Mouse (Mus musculus) embryonic fibroblast, embryonic 13.5 days (primary cell): ENCODE data around the gene Set. TPM values are rescaled to one million over a fixed set of nuclear protein-coding genes. Genes with fewer than 3 reads are reported as not detected.

Experiments used
- H3K27ac ChIP-seq: 2 replicates; pipeline ENCODE4 v1.5.1; 2012; ENCODE audit warnings: low read length, control low read depth, inconsistent platforms; ENCODE audit not compliant: insufficient read depth
- H3K4me1 ChIP-seq: 2 replicates; pipeline ENCODE4 v1.6.1; 2011; ENCODE audit warnings: low read length; ENCODE audit not compliant: control insufficient read depth, insufficient read depth
- H3K4me3 ChIP-seq: 2 replicates; pipeline ENCODE4 v1.5.1; 2011; ENCODE audit warnings: mild to moderate bottlenecking, control low read depth, low read length; ENCODE audit not compliant: insufficient read depth
- CTCF ChIP-seq: IDR thresholded peaks from 2 replicates; pipeline ENCODE4 v1.5.1; 2011; ENCODE audit warnings: mild to moderate bottlenecking, control low read depth, low read length, moderate library complexity, borderline replicate concordance; ENCODE audit not compliant: insufficient read depth
- POLR2A ChIP-seq: IDR thresholded peaks from 2 replicates; pipeline ENCODE4 v1.6.1; 2011; ENCODE audit warnings: low read depth, mild to moderate bottlenecking, control low read depth, low read length, moderate library complexity
- polyA plus RNA-seq: library from polyadenylated mRNA; stranded (reverse); fragments of >200 nt; gene quantifications from 2 replicates; pipeline ENCODE4 v1.2.4, GENCODE M21; 2011; ENCODE audit warnings: low read depth; ENCODE audit not compliant: missing spikeins, insufficient read length

The Set gene
- polyA plus RNA-seq, 1 experiment = 582 TPM

DNA sequence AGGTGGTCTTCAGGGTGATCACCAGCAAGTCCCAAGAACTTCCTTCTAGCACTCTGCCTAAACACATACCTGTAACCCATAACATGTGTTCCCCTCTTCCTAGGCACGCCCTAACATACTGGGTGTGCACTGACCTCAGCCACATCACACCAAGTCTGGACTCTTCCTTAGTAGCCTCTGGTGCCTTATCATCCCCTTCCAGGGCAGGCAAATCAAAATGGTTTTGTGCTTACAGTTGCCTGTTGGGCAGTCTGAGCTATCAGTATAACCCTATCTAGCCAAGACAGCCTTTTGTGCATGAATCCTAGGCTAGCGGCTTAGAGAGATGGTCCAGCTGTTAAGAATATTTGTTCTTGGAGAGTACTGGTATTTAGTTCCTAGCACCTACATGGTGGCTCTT lies 54.3 kb downstream of the Set start:
- H3K27ac ChIP-seq = no peak overlapping the region
- no peaks in the 10 kb centered on the region for H3K4me1 ChIP-seq
- no peak overlapping the region for H3K4me3 ChIP-seq
- TF ChIP-seq CTCF (no peak), POLR2A (no peak)

DNA sequence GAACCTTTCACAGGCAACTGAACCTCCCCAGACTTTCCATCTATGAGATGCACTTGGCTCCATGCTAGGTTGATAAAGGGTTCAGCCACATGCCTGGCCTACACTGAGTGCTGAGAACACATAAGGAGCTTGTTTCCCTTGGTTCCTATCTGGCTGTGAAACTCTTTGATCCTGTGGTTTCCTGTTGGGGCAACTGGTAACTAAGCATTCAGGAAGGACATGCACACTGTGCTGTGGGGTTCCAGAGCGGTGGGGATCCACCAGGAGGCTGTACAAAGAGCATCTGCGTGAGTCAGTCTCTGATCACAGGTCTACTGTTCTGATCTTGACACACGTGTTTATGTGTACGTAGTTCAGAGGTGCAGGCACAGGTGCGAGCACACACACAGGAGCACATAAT lies 55.4 kb downstream of the Set start:
- TF ChIP-seq POLR2A (no peak), CTCF (no peak)

DNA sequence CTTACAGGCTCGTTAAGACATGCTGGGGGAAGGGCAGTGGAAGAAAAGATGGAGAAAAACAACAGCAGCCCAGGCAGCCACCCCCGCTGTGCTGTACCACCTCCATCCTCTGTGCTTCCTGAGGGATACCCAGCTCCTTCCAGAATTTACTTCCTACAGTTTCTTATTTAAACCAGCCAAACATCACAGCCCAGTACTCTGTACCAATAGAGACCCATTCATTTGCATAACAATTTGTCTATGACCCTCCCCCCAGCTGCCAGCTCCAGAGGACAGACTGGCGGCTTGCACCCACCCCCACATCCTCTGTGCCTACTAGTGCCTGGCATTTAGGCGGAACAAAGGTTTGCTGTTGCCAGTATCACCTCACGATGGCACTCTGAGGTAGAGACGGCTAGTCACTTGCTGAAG lies 62.5 kb downstream of the Set start:
- no peak overlapping the region for H3K27ac ChIP-seq
- H3K4me3 ChIP-seq = no peak overlapping the region
- no peaks in the 10 kb centered on the region for H3K4me1 ChIP-seq
- no peak for TF ChIP-seq POLR2A
- no peak for TF ChIP-seq CTCF

More for the DNA sequence above, 55.4 kb downstream of the Set start:
- Histone ChIP-seq H3K4me1 (no peaks in the 10 kb centered on the region), H3K27ac (no peak overlapping the region), H3K4me3 (no peak overlapping the region)

DNA sequence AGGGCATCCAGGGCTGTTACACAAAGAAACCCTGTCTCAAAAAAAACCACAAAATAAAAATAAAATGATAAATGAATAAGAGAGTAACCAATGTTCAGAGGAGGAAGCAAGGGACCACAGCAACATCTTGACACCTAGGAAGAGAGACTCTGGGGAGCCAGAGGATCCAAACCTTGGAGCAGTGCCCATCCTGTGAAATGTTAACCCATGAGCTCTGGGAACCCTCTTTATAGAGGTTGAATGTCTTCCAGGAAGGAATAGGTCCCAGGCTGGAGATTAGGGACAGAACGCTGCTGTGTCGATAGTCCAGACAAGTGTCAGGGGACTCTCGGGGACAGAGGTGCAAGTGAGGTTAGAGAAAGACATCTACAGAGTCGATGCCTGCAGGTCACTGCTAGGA lies 63.1 kb downstream of the Set start:
- no peak for TF ChIP-seq CTCF
- no peak for TF ChIP-seq POLR2A
- Histone ChIP-seq H3K4me1 (no peaks in the 10 kb centered on the region), H3K27ac (no peak overlapping the region), H3K4me3 (no peak overlapping the region)

Other genes starting within 250 kb of the Set start
- 42.0 and 44.5 TPM in 2 replicates for gene Urm1, start 237.3 kb upstream of the Set start, polyA plus RNA-seq
- 52.3 and 58.2 TPM in 2 replicates for gene Cercam, start 188.2 kb upstream of the Set start, polyA plus RNA-seq
- gene Odf2, start 168.2 kb upstream of the Set start, polyA plus RNA-seq = 69.8 and 83.2 TPM in 2 replicates
- 33.0 and 42.4 TPM in 2 replicates for gene Gle1, start 122.0 kb upstream of the Set start, polyA plus RNA-seq
- 222 and 243 TPM in 2 replicates for gene Sptan1, start 91.8 kb upstream of the Set start, polyA plus RNA-seq
- 9.2 and 10.8 TPM in 2 replicates for gene Wdr34, start 8.5 kb upstream of the Set start, polyA plus RNA-seq
- gene Pkn3, start 20.3 kb downstream of the Set start, polyA plus RNA-seq = 6.5 and 8.2 TPM in 2 replicates
- 26.8 and 30.5 TPM in 2 replicates for gene Zdhhc12, start 36.3 kb downstream of the Set start, polyA plus RNA-seq
- gene Zer1, start 67.2 kb downstream of the Set start, polyA plus RNA-seq = 15.2 and 21.4 TPM in 2 replicates
- 39.8 and 41.0 TPM in 2 replicates for gene Tbc1d13, start 76.4 kb downstream of the Set start, polyA plus RNA-seq
- 4.7 and 6.2 TPM in 2 replicates for gene Endog, start 114.1 kb downstream of the Set start, polyA plus RNA-seq
- gene Spout1, start 121.1 kb downstream of the Set start, polyA plus RNA-seq = 20.7 and 22.8 TPM in 2 replicates
- 4.7 and 5.2 TPM in 2 replicates for gene Kyat1, start 148.5 kb downstream of the Set start, polyA plus RNA-seq
- gene Lrrc8a, start 180.3 kb downstream of the Set start, polyA plus RNA-seq = 40.7 and 41.7 TPM in 2 replicates
- gene Gm28035, start 183.2 kb downstream of the Set start, polyA plus RNA-seq = 2.3 and 5.8 TPM in 2 replicates
- 81.8 and 101 TPM in 2 replicates for gene Phyhd1, start 208.8 kb downstream of the Set start, polyA plus RNA-seq
- gene Gm28038, start 223.7 kb downstream of the Set start, polyA plus RNA-seq = 37.7 and 57.8 TPM in 2 replicates
- 20.0 and 20.7 TPM in 2 replicates for gene Dolk, start 229.0 kb downstream of the Set start, polyA plus RNA-seq
- 49.0 and 53.0 TPM in 2 replicates for gene Nup188, start 229.0 kb downstream of the Set start, polyA plus RNA-seq